Mouse (Mus musculus) ES-E14 (cell line): Measurements from ENCODE around the gene Pml.

Source experiments
- CHD2 ChIP-seq: IDR thresholded peaks from 2 replicates; pipeline ENCODE4 v1.6.1; 2014; ENCODE audit warnings: mild to moderate bottlenecking, low read depth, low read length, inconsistent platforms
- HCFC1 ChIP-seq: IDR thresholded peaks from 2 replicates; pipeline ENCODE4 v1.6.1; 2012; ENCODE audit warnings: low read length, inconsistent platforms, borderline replicate concordance; ENCODE audit not compliant: insufficient read depth
- MAFK ChIP-seq: IDR thresholded peaks from 2 replicates; pipeline ENCODE4 v1.6.1; 2014; ENCODE audit warnings: mild to moderate bottlenecking, low read depth, low read length, inconsistent platforms; ENCODE audit not compliant: insufficient read depth
- ZC3H11A ChIP-seq: IDR thresholded peaks from 2 replicates; pipeline ENCODE4 v1.6.1; 2012; ENCODE audit warnings: low read depth, mild to moderate bottlenecking, inconsistent platforms, low read length, borderline replicate concordance
- ZNF384 ChIP-seq: IDR thresholded peaks from 2 replicates; pipeline ENCODE4 v1.6.1; 2012; ENCODE audit warnings: low read depth, low read length, inconsistent platforms

DNA sequence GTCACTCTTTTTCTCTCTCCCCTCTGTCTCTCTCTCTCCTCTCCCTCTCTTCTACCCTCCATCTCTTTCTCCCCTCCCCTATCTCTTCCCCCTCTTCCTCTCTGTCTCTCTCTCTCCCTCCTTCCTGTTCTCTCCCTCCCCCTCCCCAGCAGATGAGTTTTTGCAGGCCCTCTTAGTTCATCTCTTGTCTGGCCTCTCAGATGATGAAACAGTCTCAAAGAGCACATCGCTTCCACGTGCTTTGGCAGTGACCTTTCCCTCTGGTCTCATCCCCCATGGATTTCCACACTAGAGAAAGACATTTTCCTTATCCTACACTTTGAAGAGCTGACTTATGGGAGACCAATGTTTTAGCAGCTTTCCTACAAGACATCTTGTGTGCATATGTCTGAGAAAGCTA lies 76.7 kb downstream of the Pml start:
- no peak for TF ChIP-seq HCFC1
- TF ChIP-seq CHD2 = no peak
- TF ChIP-seq MAFK = no peak
- no peak for TF ChIP-seq ZNF384
- no peak for TF ChIP-seq ZC3H11A
